Mouse (Mus musculus): Measurements from ENCODE around the gene Gm17689. TPM values are rescaled to one million over a fixed set of nuclear protein-coding genes. Genes with fewer than 3 reads are reported as not detected.

The Gm17689 gene
- not detected in 2 replicates for total RNA-seq (2014; rRNA removed)
- not detected in 2 replicates for polyA plus RNA-seq (2015; fragmentation: Nextera tagmentation; extraction: Ambion mirVana)

DNA sequence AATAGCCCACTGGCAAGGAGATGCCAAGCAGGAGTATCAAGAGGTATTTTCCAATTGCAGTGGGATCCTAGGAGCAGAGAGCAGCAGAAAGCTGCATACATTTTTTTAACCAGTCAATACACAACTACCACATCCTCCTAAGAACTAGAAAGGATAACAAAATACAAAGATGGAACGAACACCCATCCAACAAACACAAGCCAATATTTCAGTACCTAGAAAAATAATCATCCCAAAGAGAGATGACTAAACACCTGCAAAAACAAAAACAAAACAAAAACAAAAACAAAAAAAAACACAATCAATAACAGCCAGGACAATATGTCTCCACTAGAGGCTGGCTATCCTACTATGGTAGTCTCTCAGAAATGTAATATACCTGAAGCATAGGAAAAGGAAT lies at the start of gene Gm17689:
Gene Gm17689 (minus strand): TSS at position 101 of the 400 bp plus-strand sequence.
- Histone ChIP-seq H3K4me2 (ENCODE audit: low read depth, low read length, poor library complexity, severe bottlenecking) (no peak within 1 kb of the TSS), H3K4me1 (ENCODE audit: insufficient read depth, low read length) (no peaks in the 10 kb centered on the region), H3K4me3 (ENCODE audit: low read depth, low read length) (no peak within 1 kb of the TSS), H3K36me3 (ENCODE audit: insufficient read depth, low read length) (no peaks in the 10 kb centered on the region), H3K9me3 (ENCODE audit: low read length) (0 out of 2 replicates have a peak, but pooled peaks cover 12% of the 10 kb centered on the region), H3K9ac (replicated peaks; ENCODE audit: low read length, poor library complexity, severe bottlenecking) (no peak within 1 kb of the TSS), H3K27ac (ENCODE audit: low read depth, low read length) (no peak within 1 kb of the TSS), H3K27me3 (ENCODE audit: insufficient read depth, low read length) (no peaks in the 10 kb centered on the region)
- DNase-seq (ENCODE audit: low spot score) (no peak), ATAC-seq (ENCODE audit: low FRiP score) (no peak)
- no peak for TF ChIP-seq CTCF (IDR thresholded peaks at IDR 0.05)
- WGBS, result 66% methylated on average over 1 of the region's 1 CpGs

DNA sequence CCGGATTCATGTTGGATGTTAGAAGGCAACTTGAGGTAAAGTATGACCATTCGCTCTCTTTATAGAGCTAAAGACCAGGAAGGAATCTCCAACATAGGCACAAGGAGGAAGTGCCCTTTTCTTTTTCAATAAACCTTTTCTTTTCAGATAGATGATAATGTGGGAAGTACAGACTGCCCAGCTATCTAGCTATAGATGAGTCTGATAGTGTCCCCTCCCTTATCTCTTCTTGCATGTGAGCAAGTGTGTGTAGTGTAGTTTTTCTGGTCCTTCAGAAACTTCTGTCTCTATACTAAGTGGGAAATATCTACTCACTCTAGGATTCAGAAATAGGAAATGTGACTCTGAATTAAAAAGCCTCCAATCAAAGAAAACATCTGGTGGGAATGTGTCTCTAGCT lies 40.6 kb downstream of the Gm17689 start, which contains the start of gene Gm5615:
Gene Gm5615 (minus strand): TSS at position 101 of the 400 bp plus-strand sequence.
- no peak within 1 kb of the TSS for H3K9ac ChIP-seq (replicated peaks; ENCODE audit: low read length, poor library complexity, severe bottlenecking)
- H3K27ac ChIP-seq (ENCODE audit: low read depth, low read length), result no peak within 1 kb of the TSS
- H3K27me3 ChIP-seq (ENCODE audit: insufficient read depth, low read length), result no peaks in the 10 kb centered on the region
- H3K4me3 ChIP-seq (ENCODE audit: low read depth, low read length), result no peak within 1 kb of the TSS
- ATAC-seq (ENCODE audit: low FRiP score) (no peak), DNase-seq (ENCODE audit: low spot score) (no peak)
- H3K4me2 ChIP-seq (ENCODE audit: low read depth, low read length, poor library complexity, severe bottlenecking), result no peak within 1 kb of the TSS
- H3K4me1 ChIP-seq (ENCODE audit: insufficient read depth, low read length), result no peaks in the 10 kb centered on the region
- no peak for TF ChIP-seq CTCF (IDR thresholded peaks at IDR 0.05)
- no peaks in the 10 kb centered on the region for H3K36me3 ChIP-seq (ENCODE audit: insufficient read depth, low read length)
- WGBS, result 93% methylated on average over 2 of the region's 2 CpGs
- 0 out of 2 replicates have a peak, but pooled peaks cover 5% of the 10 kb centered on the region for H3K9me3 ChIP-seq (ENCODE audit: low read length)

Other genes with a start within 250 kb of the Gm17689 start
- gene Gm7257, start 150.8 kb downstream of the Gm17689 start, total RNA-seq (2014; rRNA removed), result not detected in 2 replicates
- gene Gm7257, start 150.8 kb downstream of the Gm17689 start, polyA plus RNA-seq (2015; fragmentation: Nextera tagmentation; extraction: Ambion mirVana), result not detected in 2 replicates
- not detected in 2 replicates for gene Gm9513, start 107.0 kb downstream of the Gm17689 start, total RNA-seq (2014; rRNA removed)
- gene Gm9513, start 107.0 kb downstream of the Gm17689 start, polyA plus RNA-seq (2015; fragmentation: Nextera tagmentation; extraction: Ambion mirVana), result not detected in 2 replicates
- gene Gm5615, start 40.7 kb downstream of the Gm17689 start, total RNA-seq (2014; rRNA removed), result not detected in 2 replicates
- not detected in 2 replicates for gene Gm5615, start 40.7 kb downstream of the Gm17689 start, polyA plus RNA-seq (2015; fragmentation: Nextera tagmentation; extraction: Ambion mirVana)
- not detected in 2 replicates for gene A630095E13Rik, start 60.7 kb upstream of the Gm17689 start, total RNA-seq (2014; rRNA removed)
- not detected in 2 replicates for gene A630095E13Rik, start 60.7 kb upstream of the Gm17689 start, polyA plus RNA-seq (2015; fragmentation: Nextera tagmentation; extraction: Ambion mirVana)
- not detected in 2 replicates for gene Acrv1, start 110.6 kb upstream of the Gm17689 start, total RNA-seq (2014; rRNA removed)
- not detected in 2 replicates for gene Acrv1, start 110.6 kb upstream of the Gm17689 start, polyA plus RNA-seq (2015; fragmentation: Nextera tagmentation; extraction: Ambion mirVana)
- 3.4 and 3.7 TPM in 2 replicates for gene Chek1, start 144.4 kb upstream of the Gm17689 start, total RNA-seq (2014; rRNA removed)
- 1.9 and 2.9 TPM in 2 replicates for gene Chek1, start 144.4 kb upstream of the Gm17689 start, polyA plus RNA-seq (2015; fragmentation: Nextera tagmentation; extraction: Ambion mirVana)
- gene Stt3a, start 185.0 kb upstream of the Gm17689 start, total RNA-seq (2014; rRNA removed), result 62.1 and 64.4 TPM in 2 replicates
- 63.3 and 73.6 TPM in 2 replicates for gene Stt3a, start 185.0 kb upstream of the Gm17689 start, polyA plus RNA-seq (2015; fragmentation: Nextera tagmentation; extraction: Ambion mirVana)
- gene Ei24, start 214.8 kb upstream of the Gm17689 start, total RNA-seq (2014; rRNA removed), result 87.6 and 94.0 TPM in 2 replicates
- 103 and 106 TPM in 2 replicates for gene Ei24, start 214.8 kb upstream of the Gm17689 start, polyA plus RNA-seq (2015; fragmentation: Nextera tagmentation; extraction: Ambion mirVana)
- 371 and 469 TPM in 2 replicates for gene Fez1, start 239.2 kb upstream of the Gm17689 start, total RNA-seq (2014; rRNA removed)
- gene Fez1, start 239.2 kb upstream of the Gm17689 start, polyA plus RNA-seq (2015; fragmentation: Nextera tagmentation; extraction: Ambion mirVana), result 530 and 548 TPM in 2 replicates

All from midbrain, postnatal 0 days (tissue).